Mouse (Mus musculus) adipocyte (in vitro differentiated cells): ENCODE measurements at regions not wholly inside any gene's neighbourhood (a gene's known extent, or its start where the extent isn't known, plus 50 kb on each side); places are given as distances from the start of the nearest gene placed in this dataset.

Source experiments
- DNase-seq: peaks from one replicate; pipeline ENCODE4 v3.0.0-alpha.2; 2016; ENCODE audit warnings: low spot score

DNA sequence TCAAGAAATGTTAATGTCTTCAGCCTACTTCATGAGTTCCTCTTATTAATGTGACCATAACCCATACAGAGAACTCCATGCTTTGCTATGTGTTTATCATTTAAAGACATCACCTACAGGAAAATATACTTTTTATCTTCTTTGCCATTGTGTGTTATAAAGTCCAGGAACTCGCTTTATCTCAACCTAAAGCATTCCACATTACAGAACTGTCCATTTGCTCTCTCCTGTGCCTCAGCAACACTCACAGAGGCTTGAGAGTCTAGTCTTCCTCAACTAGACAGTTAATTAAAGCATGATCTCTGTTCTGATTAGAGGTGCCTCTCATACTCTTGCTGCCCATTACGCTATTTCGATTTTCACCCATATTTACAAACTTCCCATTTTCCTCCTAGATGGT lies 288.4 kb downstream of the Lipi start:
- DNase-seq: no peak

DNA sequence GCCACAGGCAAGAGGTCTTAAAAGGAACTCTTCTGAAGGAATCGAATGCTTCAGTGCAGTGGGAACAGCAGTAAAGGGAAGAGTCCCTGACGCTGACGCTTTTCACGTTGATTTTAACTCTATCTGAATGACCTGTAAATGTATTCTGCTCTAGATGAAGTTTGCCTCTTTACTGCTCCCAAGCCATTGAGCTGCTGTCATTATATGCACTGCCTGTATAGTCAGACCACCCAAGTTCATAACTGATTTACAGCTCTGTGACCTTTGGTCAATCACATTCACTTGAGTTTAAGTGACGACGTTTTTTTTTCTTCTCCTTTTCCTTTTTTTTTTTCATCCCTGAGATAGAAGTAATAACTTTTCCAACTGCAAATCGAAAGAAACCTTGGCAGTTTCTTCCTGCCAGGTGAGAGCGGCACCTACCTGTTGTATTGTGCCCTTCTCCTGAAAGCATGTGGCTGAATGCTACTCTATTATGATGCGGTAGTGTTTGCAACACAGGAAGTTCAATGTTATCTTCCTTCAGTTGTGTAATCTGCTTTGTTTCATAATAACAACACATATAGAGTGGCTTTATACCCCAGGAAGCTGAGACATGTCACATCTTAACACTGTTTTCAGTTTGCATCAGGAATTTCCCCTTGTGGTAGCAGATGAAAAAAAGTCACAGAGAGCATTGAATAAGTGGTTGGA lies 293.0 kb downstream of the Lipi start:
- DNase-seq: no peak

- no peak for DNase-seq
These were observed 294.7 kb downstream of the Lipi start for GRCm38 (mm10) chr16:75291194-75291593.

GRCm38 (mm10) chr16:75287150-75287549 lies 298.7 kb downstream of the Lipi start:
- DNase-seq: no peak

GRCm38 (mm10) chr16:75285811-75286210 lies 300.1 kb downstream of the Lipi start:
- DNase-seq: no peak

DNA sequence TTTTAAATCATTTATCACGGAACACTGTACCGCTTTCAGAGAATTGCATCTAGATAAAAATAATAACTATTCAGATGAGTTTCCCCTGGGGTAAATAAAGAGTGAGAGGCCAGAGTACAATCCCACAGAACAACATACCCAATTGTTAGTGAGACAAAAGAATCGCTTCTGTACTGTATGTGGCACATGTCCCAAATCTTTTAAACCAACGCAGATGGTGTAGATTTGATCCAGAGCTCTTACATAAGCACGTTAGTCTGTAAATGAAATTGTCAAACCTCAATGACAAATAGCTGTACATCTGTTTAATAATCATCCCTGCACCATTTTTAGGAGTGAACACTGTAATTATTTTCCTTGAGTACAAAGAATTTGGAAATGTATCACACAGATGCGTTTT lies 322.0 kb downstream of the Lipi start:
- DNase-seq: no peak

- DNase-seq: no peak
These were observed 330.9 kb downstream of the Lipi start for GRCm38 (mm10) chr16:75254981-75255380.

DNA sequence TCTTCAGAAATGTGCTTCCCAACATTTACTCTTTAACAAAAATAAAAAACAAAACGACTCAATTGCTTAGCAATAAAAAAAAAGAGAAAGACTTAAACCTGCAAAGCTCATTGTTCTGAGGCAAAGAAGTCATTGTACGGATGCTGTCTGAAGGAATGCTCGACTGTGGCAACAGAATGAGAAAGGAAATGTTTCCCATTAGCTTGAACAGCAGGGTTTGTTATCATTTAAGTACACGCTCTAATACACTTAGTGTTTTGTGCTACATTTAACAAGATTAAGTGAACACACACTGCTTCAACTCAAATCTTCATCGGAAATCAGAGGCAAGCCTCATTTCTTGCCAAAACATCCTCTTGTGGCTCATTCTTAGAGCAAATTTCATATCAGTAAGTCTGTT lies 336.7 kb downstream of the Lipi start:
- DNase-seq: no peak

DNA sequence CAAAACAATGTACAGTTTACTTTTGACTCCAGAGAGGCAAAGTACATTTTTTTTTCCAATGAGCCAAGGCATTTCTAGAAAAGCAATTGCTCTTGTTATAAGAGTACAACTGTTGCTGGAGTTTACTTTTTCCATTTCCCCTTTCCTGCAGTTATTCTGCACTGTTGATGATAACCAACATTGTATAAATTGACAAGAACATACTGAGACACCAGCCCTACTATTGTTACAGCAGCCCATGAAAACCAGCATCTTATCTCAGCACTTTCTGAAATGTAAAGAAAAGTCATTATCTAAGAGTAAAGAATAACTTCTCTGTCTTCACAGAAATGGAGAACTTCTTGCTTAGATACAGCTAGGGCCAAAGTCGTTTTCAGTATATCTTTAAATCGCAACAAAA lies 345.5 kb downstream of the Lipi start:
- no peak for DNase-seq

DNA sequence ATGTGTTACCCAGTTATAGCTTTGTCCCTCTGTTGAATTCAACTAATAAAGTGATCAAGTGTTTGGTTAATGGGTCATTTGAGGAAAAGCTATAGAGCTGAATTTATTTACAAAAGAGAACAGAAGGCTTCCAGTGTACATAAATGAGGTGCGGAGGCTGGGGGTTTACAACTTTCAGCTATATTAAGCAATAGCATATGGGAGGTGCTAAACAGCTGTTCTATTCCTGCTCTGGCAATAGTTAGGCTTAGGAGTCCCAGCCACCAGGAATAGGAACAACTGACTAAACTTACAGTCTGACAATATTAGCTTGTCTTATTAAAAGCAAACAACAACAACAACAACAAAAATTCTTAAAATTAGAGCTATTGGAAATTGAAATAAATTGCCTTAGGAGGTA lies 353.7 kb downstream of the Lipi start:
- DNase-seq: no peak

GRCm38 (mm10) chr16:75193404-75193803 lies 392.5 kb downstream of the Lipi start:
- DNase-seq: no peak

DNA sequence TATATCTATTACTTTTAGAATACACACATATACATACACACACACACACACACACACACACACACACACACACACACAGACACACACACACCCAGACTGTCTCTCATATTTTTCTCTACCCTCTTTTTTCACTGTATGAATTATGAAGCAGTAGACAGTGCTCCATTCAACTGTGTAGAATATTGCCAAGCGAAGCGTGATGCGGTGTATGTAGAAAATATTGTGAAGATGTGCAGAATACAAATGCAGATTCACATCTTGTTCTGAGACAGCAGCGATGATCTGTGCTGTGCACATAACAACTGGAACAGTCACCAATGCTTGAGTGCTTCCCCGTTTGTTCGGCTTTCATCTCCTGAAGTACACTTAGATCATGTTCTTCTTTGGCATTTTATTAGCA lies 395.5 kb downstream of the Lipi start:
- DNase-seq: no peak

- no peak for DNase-seq
These were observed 419.8 kb downstream of the Lipi start for GRCm38 (mm10) chr16:75166040-75166439.

DNA sequence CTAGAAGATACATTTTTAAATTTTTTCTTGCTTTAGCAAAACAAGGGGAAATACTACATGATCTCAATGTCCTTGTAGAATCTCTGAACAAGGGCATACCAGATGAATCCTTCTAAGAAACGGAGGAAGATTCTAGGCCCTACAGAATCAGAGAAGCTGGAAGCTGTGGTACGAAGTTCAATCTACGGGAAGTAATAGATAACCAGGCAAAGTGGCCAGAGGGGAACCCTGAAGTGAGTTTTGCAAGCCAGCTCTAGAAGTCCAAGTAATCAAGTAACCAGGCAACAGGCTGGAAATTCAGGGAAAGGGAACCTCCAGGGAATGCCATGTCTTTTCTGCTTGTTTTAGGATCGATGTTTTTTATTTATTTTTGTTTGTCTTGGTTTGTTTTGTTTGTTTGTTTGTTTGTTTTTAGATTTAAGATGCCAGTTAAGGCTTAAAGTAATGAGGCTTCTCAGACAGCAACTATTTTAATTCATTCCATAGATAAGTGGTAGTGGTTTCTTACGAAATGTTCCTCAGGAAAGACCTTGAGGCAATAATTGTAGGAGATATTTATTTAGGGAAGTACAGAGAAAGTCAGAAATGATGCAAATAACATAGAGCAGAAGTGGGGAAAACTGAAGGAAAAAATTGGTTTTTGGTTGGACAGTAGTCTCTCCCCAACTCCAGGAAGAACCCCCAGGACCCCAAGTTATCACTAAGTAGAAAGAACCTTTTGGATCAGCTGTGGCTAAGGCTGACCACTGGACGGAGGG lies 420.7 kb downstream of the Lipi start:
- no peak for DNase-seq

- DNase-seq: no peak
These were observed 426.1 kb downstream of the Lipi start for GRCm38 (mm10) chr16:75159740-75160139.

DNA sequence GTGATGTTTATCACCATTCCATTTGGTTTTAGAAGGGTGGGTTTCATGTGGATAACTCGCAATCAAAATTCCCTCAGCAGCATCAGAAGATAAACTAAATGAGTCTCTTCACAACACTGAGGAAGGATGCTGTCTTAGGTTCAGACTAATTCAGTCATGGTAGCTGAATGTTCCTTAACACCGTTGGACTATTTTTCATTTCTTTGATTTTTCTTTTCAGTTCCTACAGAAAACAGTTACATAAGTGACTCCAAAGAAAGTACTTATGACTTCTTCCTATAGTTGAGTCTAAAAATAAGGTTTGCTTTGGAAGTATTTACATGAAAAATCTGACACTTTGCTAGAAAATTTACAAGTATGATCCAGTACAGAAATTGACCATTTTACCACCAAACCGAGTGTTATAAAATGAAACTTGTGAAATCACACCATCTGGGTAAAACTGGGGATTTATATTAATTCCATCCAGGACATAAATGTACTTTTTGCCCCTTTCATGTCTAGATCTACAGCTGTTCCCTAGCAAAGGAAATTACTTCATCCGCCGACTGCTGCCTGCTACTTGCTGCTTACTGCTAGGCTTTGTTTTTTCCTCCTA lies 430.3 kb downstream of the Lipi start:
- no peak for DNase-seq
